Comparison of ENCODE assay signal across 20 mouse cellular contexts in genomic region chr5:77366313-77366712, GRCm38 (mm10). TPM values are rescaled to one million over a fixed set of nuclear protein-coding genes. Genes with fewer than 3 reads are reported as not detected.
DNase-seq lines count a peak whose midpoint lies in the region; ATAC-seq and TF ChIP-seq lines count a peak whose summit lies in the region.
"Had no signal": no experiment of that assay in that cellular context is flagged by ENCODE, and none has a peak within 500 bp of the region (broad histone marks: within the 10 kb centered on the region; RNA-seq: fewer than 3 reads in every experiment).

No protein-coding gene starts in this region.

- peak overlapping the region; percentile 81; the same call in 1 of the 2 replicates for H3K27ac ChIP-seq in kidney, postnatal 0 days
- no peak overlapping the region for H3K27ac ChIP-seq in forebrain, embryonic 15.5 days (replicated peaks)
- H3K27ac ChIP-seq: hindbrain, embryonic 10.5 days; macrophage; midbrain, embryonic 12.5 days; neural tube, embryonic 15.5 days had no signal

- H3K4me1 ChIP-seq in kidney, postnatal 0 days (replicated peaks; ENCODE audit: insufficient read depth, low read length), result peaks cover 53% of the 10 kb centered on the region
- no peaks in the 10 kb centered on the region for H3K4me1 ChIP-seq in forebrain, embryonic 15.5 days
- H3K4me1 ChIP-seq: hindbrain, embryonic 10.5 days; midbrain, embryonic 12.5 days had no signal

- no peak for ATAC-seq in kidney, postnatal 0 days (replicated peaks; ENCODE audit: low FRiP score, low read depth)
- no peak for ATAC-seq in forebrain, embryonic 15.5 days (replicated peaks)
- ATAC-seq: activated CD4-positive, CD25-positive, alpha-beta regulatory T cell, adult 4 months; Patski had no signal

- H3K9me3 ChIP-seq in kidney, postnatal 0 days (replicated peaks; ENCODE audit: low read length), result no peaks in the 10 kb centered on the region
- H3K9me3 ChIP-seq in forebrain, embryonic 15.5 days, result no peaks in the 10 kb centered on the region
- H3K9me3 ChIP-seq: hindbrain, embryonic 10.5 days; midbrain, embryonic 12.5 days; neural tube, embryonic 15.5 days had no signal

- H3K4me2 ChIP-seq in kidney, postnatal 0 days (ENCODE audit: low read length), result no peak overlapping the region
- H3K4me2 ChIP-seq in forebrain, embryonic 15.5 days (replicated peaks), result no peak overlapping the region
- H3K4me2 ChIP-seq: midbrain, embryonic 12.5 days; neural tube, embryonic 15.5 days had no signal

- 71% methylated on average over 8 of the region's 8 CpGs for WGBS in kidney, postnatal 0 days
- WGBS in forebrain, embryonic 15.5 days, result 80% methylated on average over 8 of the region's 8 CpGs

- intact Hi-C loops in gastrocnemius, postnatal 14 days (cut with DNase I; ENCODE audit: low total_unique reads), result no loop called here

- H3K36me3 ChIP-seq in kidney, postnatal 0 days (ENCODE audit: insufficient read depth, low read length), result 0 out of 2 replicates have a peak, but pooled peaks cover 2% of the 10 kb centered on the region
- H3K36me3 ChIP-seq in forebrain, embryonic 15.5 days, result no peaks in the 10 kb centered on the region
- H3K36me3 ChIP-seq: hindbrain, embryonic 10.5 days; midbrain, embryonic 12.5 days; neural tube, embryonic 15.5 days had no signal

- H3K4me3 ChIP-seq in kidney, postnatal 0 days (replicated peaks; ENCODE audit: low read depth, low read length), result no peak overlapping the region
- no peak overlapping the region for H3K4me3 ChIP-seq in forebrain, embryonic 15.5 days
- H3K4me3 ChIP-seq: hindbrain, embryonic 10.5 days; midbrain, embryonic 12.5 days; myocyte; neural tube, embryonic 15.5 days had no signal

- peak; percentile 28 for DNase-seq in gastrocnemius, postnatal 14 days
- DNase-seq in gastrocnemius, postnatal 25 days, result no peak
- DNase-seq in kidney, postnatal 0 days (ENCODE audit: low spot score), result no peak
- no peak for DNase-seq in kidney, adult 8-10 months
- DNase-seq in NIH3T3 (ENCODE audit: low read depth), result peak; percentile 36
- peak; percentile 52 for DNase-seq in heart, postnatal 4 days
- no peak for DNase-seq in cerebellum, adult 11-12 months
- DNase-seq: adrenal gland, postnatal 36 days; B cell, adult 2 months; cerebellum, adult 9-10 months; liver; lung, adult 2 months had no signal

- no peak overlapping the region for H3K9ac ChIP-seq in kidney, postnatal 0 days (ENCODE audit: low read depth, low read length)
- H3K9ac ChIP-seq in forebrain, embryonic 15.5 days (replicated peaks), result no peak overlapping the region
- H3K9ac ChIP-seq: midbrain, embryonic 12.5 days; neural tube, embryonic 15.5 days had no signal

- H3K27me3 ChIP-seq in kidney, postnatal 0 days (ENCODE audit: insufficient read depth, low read length), result no peaks in the 10 kb centered on the region
- no peaks in the 10 kb centered on the region for H3K27me3 ChIP-seq in forebrain, embryonic 15.5 days
- H3K27me3 ChIP-seq: neural tube, embryonic 15.5 days; Patski had no signal

- no peak for TF ChIP-seq CTCF in kidney, postnatal 0 days (IDR thresholded peaks at IDR 0.05; ENCODE audit: low read depth)

RNA-seq across cellular contexts. Expression of gene Igfbp7, which starts 41.5 kb away (rescaled TPM):
- total RNA-seq in gastrocnemius, postnatal 14 days (2021), result 100 to 1,000 TPM; 319 to 321 TPM
- 100 to 1,000 TPM; 105 to 156 TPM for total RNA-seq in gastrocnemius, postnatal 25 days (2021)
- polyA plus RNA-seq in kidney, postnatal 0 days (2015; fragmentation: Nextera tagmentation; extraction: Ambion mirVana), result 1,308 and 1,398 TPM in 2 replicates
- total RNA-seq in heart, postnatal 4 days (2021), result 100 to 1,000 TPM; 210 to 250 TPM
- 55.4 and 59.7 TPM in 2 replicates for polyA plus RNA-seq in forebrain, embryonic 15.5 days (2015; fragmentation: Nextera tagmentation; extraction: Ambion mirVana)

RNA-seq across cellular contexts. Expression of gene Polr2b, which starts 56.4 kb away (rescaled TPM):
- total RNA-seq in gastrocnemius, postnatal 14 days (2021), result 10 to 100 TPM; 22.1 to 23.4 TPM
- 10 to 100 TPM; 21.5 TPM for total RNA-seq in gastrocnemius, postnatal 25 days (2021)
- polyA plus RNA-seq in kidney, postnatal 0 days (2015; fragmentation: Nextera tagmentation; extraction: Ambion mirVana), result 46.1 and 49.7 TPM in 2 replicates
- total RNA-seq in heart, postnatal 4 days (2021), result 10 to 100 TPM; 35.3 to 37.2 TPM
- 74.3 and 78.5 TPM in 2 replicates for polyA plus RNA-seq in forebrain, embryonic 15.5 days (2015; fragmentation: Nextera tagmentation; extraction: Ambion mirVana)

RNA-seq across cellular contexts. Expression of gene Noa1, which starts 56.4 kb away (rescaled TPM):
- 10 to 100 TPM; 15.8 to 17.6 TPM for total RNA-seq in gastrocnemius, postnatal 14 days (2021)
- total RNA-seq in gastrocnemius, postnatal 25 days (2021), result 10 to 100 TPM; 12.8 to 18.0 TPM
- polyA plus RNA-seq in kidney, postnatal 0 days (2015; fragmentation: Nextera tagmentation; extraction: Ambion mirVana), result 27.0 and 28.4 TPM in 2 replicates
- total RNA-seq in heart, postnatal 4 days (2021), result 10 to 100 TPM; 14.3 to 14.7 TPM
- 42.6 and 42.7 TPM in 2 replicates for polyA plus RNA-seq in forebrain, embryonic 15.5 days (2015; fragmentation: Nextera tagmentation; extraction: Ambion mirVana)

Comparison
In these comparisons a context has a peak if more than half of its experiments do, and no peak if none do; other contexts are left out.
1. DNase-seq: peak in gastrocnemius, postnatal 14 days (single experiment), NIH3T3 (single experiment) and heart, postnatal 4 days (single experiment); none in gastrocnemius, postnatal 25 days (single experiment), kidney, postnatal 0 days (single experiment), kidney, adult 8-10 months (0 of 2) and cerebellum, adult 11-12 months (single experiment).